Mouse (Mus musculus) erythroblast, embryonic 14.5 days (primary cell): ENCODE data around the gene Rps6kb2.

Experiments
- GATA1 ChIP-seq: IDR thresholded peaks from 2 replicates; pipeline ENCODE4 v1.6.1; 2012; ENCODE audit warnings: low read length, inconsistent platforms, mixed read lengths
- TAL1 ChIP-seq: IDR thresholded peaks from 3 replicates; pipeline ENCODE4 v1.6.1; 2012; ENCODE audit warnings: low read length, inconsistent platforms, mixed read lengths

GRCm38 (mm10) chr19:4166678-4167476 lies 3.7 kb upstream of the Rps6kb2 start:
- TF ChIP-seq TAL1 (no peak), GATA1 (no peak)
